Mouse (Mus musculus) megakaryocyte, adult 5-6 weeks (primary cell): ENCODE measurements around the gene Plac1. TPM values are rescaled to one million over a fixed set of nuclear protein-coding genes. Genes with fewer than 3 reads are reported as not detected.
A peak's percentile ranks its signal among the peaks of the same experiment; 100 is the strongest.
"Not testable (repeated sequence)": the region's sequence is repeated elsewhere in the genome, so short reads cannot be mapped to it uniquely, and the experiment has no call there.

Experiments used
- ATAC-seq: 2 replicates; pipeline ENCODE4 v1.8.0; 2016; ENCODE audit warnings: mild to moderate bottlenecking, inconsistent platforms; ENCODE audit not compliant: poor library complexity, severe bottlenecking
- total RNA-seq, 2 experiments: library from RNA; stranded (forward) in 1 of 2; stranded (reverse) in 1 of 2; fragments of 153-499, 151-499 nt in 1 of 2; fragments of 221-1000, 200-1000 nt in 1 of 2; gene quantifications; 2 replicates each; pipeline versions ENCODE4 v1.2.3 to v1.2.4; 2015 to 2017

The Plac1 gene
- total RNA-seq, 2 experiments from 2014 or later, result not detected

GRCm38 (mm10) chrX:53052652-53053500 lies 187.0 kb downstream of the Plac1 start:
- no peak for ATAC-seq

- ATAC-seq, result no peak
These were observed 189.6 kb downstream of the Plac1 start for GRCm38 (mm10) chrX:53050353-53050752.

- no peak for ATAC-seq
These were observed 190.7 kb downstream of the Plac1 start for GRCm38 (mm10) chrX:53049196-53049595.

- ATAC-seq, result no peak
These were observed 193.0 kb downstream of the Plac1 start for GRCm38 (mm10) chrX:53046911-53047310.

- ATAC-seq, result no peak
These were observed 193.9 kb downstream of the Plac1 start for GRCm38 (mm10) chrX:53046033-53046432.

GRCm38 (mm10) chrX:53045187-53045903 lies 194.6 kb downstream of the Plac1 start:
- peak; percentile 54; the same call in 1 of the 2 replicates for ATAC-seq

- ATAC-seq, result no peak
These were observed 198.9 kb downstream of the Plac1 start for GRCm38 (mm10) chrX:53041006-53041405.

GRCm38 (mm10) chrX:53040138-53040537 lies 199.8 kb downstream of the Plac1 start:
- ATAC-seq, result no peak

GRCm38 (mm10) chrX:53039651-53040050 lies 200.3 kb downstream of the Plac1 start:
- ATAC-seq, result no peak

GRCm38 (mm10) chrX:53038194-53038593 lies 201.7 kb downstream of the Plac1 start:
- ATAC-seq, result no peak

- no peak for ATAC-seq
These were observed 210.4 kb downstream of the Plac1 start for GRCm38 (mm10) chrX:53029559-53029958.

- no peak for ATAC-seq
These were observed 214.3 kb downstream of the Plac1 start for GRCm38 (mm10) chrX:53025471-53026223.

GRCm38 (mm10) chrX:53024268-53024667 lies 215.6 kb downstream of the Plac1 start:
- ATAC-seq, result not testable (repeated sequence)

- ATAC-seq, result no peak
These were observed 216.9 kb downstream of the Plac1 start for GRCm38 (mm10) chrX:53023021-53023420.

Other genes with a start within 250 kb of the Plac1 start
- 13.6 and 15.2 TPM in 2 replicates for gene Fam122b, start 29.7 kb upstream of the Plac1 start, total RNA-seq (2015)
- 5.6 and 5.8 TPM in 2 replicates for gene Fam122b, start 29.7 kb upstream of the Plac1 start, total RNA-seq (2017)
- gene Fam122c, start 33.3 kb upstream of the Plac1 start, total RNA-seq (2015), result not detected in 2 replicates
- gene Fam122c, start 33.3 kb upstream of the Plac1 start, total RNA-seq (2017), result not detected in 2 replicates
- 37.9 and 40.4 TPM in 2 replicates for gene Mospd1, start 130.4 kb upstream of the Plac1 start, total RNA-seq (2015)
- gene Mospd1, start 130.4 kb upstream of the Plac1 start, total RNA-seq (2017), result 27.2 and 32.6 TPM in 2 replicates
- not detected in 2 replicates for gene Etd, start 194.8 kb upstream of the Plac1 start, total RNA-seq (2015)
- not detected in 2 replicates for gene Etd, start 194.8 kb upstream of the Plac1 start, total RNA-seq (2017)